Mouse (Mus musculus): ENCODE results near the gene Gm11992. TPM values are rescaled to one million over a fixed set of nuclear protein-coding genes. Genes with fewer than 3 reads are reported as not detected.

Gene Gm11992
- polyA plus RNA-seq (2014; fragmentation: Nextera tagmentation; extraction: Ambion mirVana) = 1.5 and 2.4 TPM in 2 replicates

- peaks cover 7% of the 10 kb centered on the region; the same call in 1 of the 2 replicates for H3K4me1 ChIP-seq (ENCODE audit: control insufficient read depth, insufficient read depth, low read length)
- peak within 1 kb of the TSS; percentile 54 for H3K9ac ChIP-seq (ENCODE audit: low read depth, low read length)
- ATAC-seq (ENCODE audit: low read depth) (peak; percentile 100), DNase-seq (ENCODE audit: low spot score) (peak; percentile 96)
- WGBS = 3% methylated on average over 21 of the region's 21 CpGs
- H3K4me3 ChIP-seq (ENCODE audit: low read depth, low read length) = peak within 1 kb of the TSS; percentile 50
- H3K27ac ChIP-seq (replicated peaks; ENCODE audit: low read depth, low read length) = no peak within 1 kb of the TSS
- no peaks in the 10 kb centered on the region for H3K9me3 ChIP-seq (ENCODE audit: control insufficient read depth, low read length)
- H3K4me2 ChIP-seq (ENCODE audit: low read depth, low read length) = peak within 1 kb of the TSS; percentile 97
- H3K27me3 ChIP-seq (replicated peaks; ENCODE audit: control insufficient read depth, insufficient read depth, low read length) = peaks cover 23% of the 10 kb centered on the region
- H3K36me3 ChIP-seq (ENCODE audit: control insufficient read depth, insufficient read depth, low read length) = no peaks in the 10 kb centered on the region
These were observed at the start of gene Gm11992 for GRCm38 (mm10) chr11:9048011-9048702. Gene Gm11992, plus strand, starts transcription at chr11:9048594.

GRCm38 (mm10) chr11:9008761-9009160, 39.6 kb upstream of the Gm11992 start:
- 93% methylated on average over 5 of the region's 5 CpGs for WGBS
- no peak for ATAC-seq (ENCODE audit: low read depth)
- DNase-seq (ENCODE audit: low spot score) = no peak

GRCm38 (mm10) chr11:9010416-9010815, 38.0 kb upstream of the Gm11992 start:
- ATAC-seq (ENCODE audit: low read depth) (peak; percentile 72), DNase-seq (ENCODE audit: low spot score) (peak; percentile 72)
- Histone ChIP-seq H3K36me3 (ENCODE audit: control insufficient read depth, insufficient read depth, low read length) (peaks cover 23% of the 10 kb centered on the region), H3K4me2 (ENCODE audit: low read depth, low read length) (peak overlapping the region; percentile 85), H3K9ac (ENCODE audit: low read depth, low read length) (peak overlapping the region; percentile 89), H3K4me3 (ENCODE audit: low read depth, low read length) (peak overlapping the region; percentile 73), H3K27me3 (replicated peaks; ENCODE audit: control insufficient read depth, insufficient read depth, low read length) (no peaks in the 10 kb centered on the region), H3K27ac (replicated peaks; ENCODE audit: low read depth, low read length) (peak overlapping the region; percentile 93), H3K4me1 (ENCODE audit: control insufficient read depth, insufficient read depth, low read length) (peaks cover 8% of the 10 kb centered on the region), H3K9me3 (ENCODE audit: control insufficient read depth, low read length) (no peaks in the 10 kb centered on the region)
- WGBS = under 1% methylated on average over 7 of the region's 7 CpGs

More at GRCm38 (mm10) chr11:9008761-9009160, 39.6 kb upstream of the Gm11992 start:
- peaks cover 8% of the 10 kb centered on the region for H3K4me1 ChIP-seq (ENCODE audit: control insufficient read depth, insufficient read depth, low read length)
- H3K4me3 ChIP-seq (ENCODE audit: low read depth, low read length) = no peak overlapping the region
- H3K36me3 ChIP-seq (ENCODE audit: control insufficient read depth, insufficient read depth, low read length) = peaks cover 39% of the 10 kb centered on the region
- H3K9me3 ChIP-seq (ENCODE audit: control insufficient read depth, low read length) = no peaks in the 10 kb centered on the region
- H3K27me3 ChIP-seq (replicated peaks; ENCODE audit: control insufficient read depth, insufficient read depth, low read length) = no peaks in the 10 kb centered on the region
- no peak overlapping the region for H3K27ac ChIP-seq (replicated peaks; ENCODE audit: low read depth, low read length)
- H3K4me2 ChIP-seq (ENCODE audit: low read depth, low read length) = no peak overlapping the region
- no peak overlapping the region for H3K9ac ChIP-seq (ENCODE audit: low read depth, low read length)

- Histone ChIP-seq H3K9me3 (ENCODE audit: control insufficient read depth, low read length) (no peaks in the 10 kb centered on the region), H3K36me3 (ENCODE audit: control insufficient read depth, insufficient read depth, low read length) (peaks cover 19% of the 10 kb centered on the region; the same call in 1 of the 2 replicates), H3K27me3 (replicated peaks; ENCODE audit: control insufficient read depth, insufficient read depth, low read length) (no peaks in the 10 kb centered on the region), H3K9ac (ENCODE audit: low read depth, low read length) (peak within 1 kb of the TSS; percentile 89), H3K4me1 (ENCODE audit: control insufficient read depth, insufficient read depth, low read length) (peaks cover 8% of the 10 kb centered on the region), H3K4me3 (ENCODE audit: low read depth, low read length) (peak within 1 kb of the TSS; percentile 73), H3K4me2 (ENCODE audit: low read depth, low read length) (peak within 1 kb of the TSS; percentile 85), H3K27ac (replicated peaks; ENCODE audit: low read depth, low read length) (peak within 1 kb of the TSS; percentile 93)
- WGBS = 0% methylated on average over 43 of the region's 43 CpGs
- ATAC-seq (ENCODE audit: low read depth) (peak; percentile 95), DNase-seq (ENCODE audit: low spot score) (peak; percentile 91)
These were observed 37.5 kb upstream of the Gm11992 start, which contains the start of gene Hus1 for GRCm38 (mm10) chr11:9010853-9011339. Gene Hus1, minus strand, starts transcription at chr11:9011191.

- peak; percentile 27; the same call in 1 of the 2 replicates for ATAC-seq (ENCODE audit: low read depth)
These were observed 37.0 kb upstream of the Gm11992 start for GRCm38 (mm10) chr11:9011348-9011747.

GRCm38 (mm10) chr11:9014740-9015139, 33.7 kb upstream of the Gm11992 start:
- H3K27ac ChIP-seq (replicated peaks; ENCODE audit: low read depth, low read length) = no peak overlapping the region
- 84% methylated on average over 3 of the region's 3 CpGs for WGBS
- no peaks in the 10 kb centered on the region for H3K27me3 ChIP-seq (replicated peaks; ENCODE audit: control insufficient read depth, insufficient read depth, low read length)
- no peak for DNase-seq (ENCODE audit: low spot score)
- no peaks in the 10 kb centered on the region for H3K36me3 ChIP-seq (ENCODE audit: control insufficient read depth, insufficient read depth, low read length)
- no peak for ATAC-seq (ENCODE audit: low read depth)
- H3K9me3 ChIP-seq (ENCODE audit: control insufficient read depth, low read length) = no peaks in the 10 kb centered on the region
- no peak overlapping the region for H3K9ac ChIP-seq (ENCODE audit: low read depth, low read length)
- no peak overlapping the region for H3K4me2 ChIP-seq (ENCODE audit: low read depth, low read length)
- no peak overlapping the region for H3K4me3 ChIP-seq (ENCODE audit: low read depth, low read length)
- peaks cover 6% of the 10 kb centered on the region for H3K4me1 ChIP-seq (ENCODE audit: control insufficient read depth, insufficient read depth, low read length)

More at GRCm38 (mm10) chr11:9011348-9011747, 37.0 kb upstream of the Gm11992 start:
- H3K27ac ChIP-seq (replicated peaks; ENCODE audit: low read depth, low read length) = peak overlapping the region; percentile 93
- DNase-seq (ENCODE audit: low spot score) = peak; percentile 36
- no peaks in the 10 kb centered on the region for H3K9me3 ChIP-seq (ENCODE audit: control insufficient read depth, low read length)
- no peaks in the 10 kb centered on the region for H3K27me3 ChIP-seq (replicated peaks; ENCODE audit: control insufficient read depth, insufficient read depth, low read length)
- 3% methylated on average over 3 of the region's 3 CpGs for WGBS
- peaks cover 8% of the 10 kb centered on the region for H3K4me1 ChIP-seq (ENCODE audit: control insufficient read depth, insufficient read depth, low read length)
- H3K36me3 ChIP-seq (ENCODE audit: control insufficient read depth, insufficient read depth, low read length) = peaks cover 15% of the 10 kb centered on the region; the same call in 1 of the 2 replicates
- H3K4me2 ChIP-seq (ENCODE audit: low read depth, low read length) = peak overlapping the region; percentile 85
- H3K9ac ChIP-seq (ENCODE audit: low read depth, low read length) = peak overlapping the region; percentile 89
- peak overlapping the region; percentile 73 for H3K4me3 ChIP-seq (ENCODE audit: low read depth, low read length)

- no peak for ATAC-seq (ENCODE audit: low read depth)
- WGBS = 65% methylated on average over 6 of the region's 6 CpGs
These were observed 29.7 kb upstream of the Gm11992 start for GRCm38 (mm10) chr11:9018491-9019267.

GRCm38 (mm10) chr11:9020207-9020606, 28.2 kb upstream of the Gm11992 start:
- DNase-seq (ENCODE audit: low spot score) = no peak
- WGBS = 88% methylated on average over 5 of the region's 5 CpGs
- Histone ChIP-seq H3K9ac (ENCODE audit: low read depth, low read length) (no peak overlapping the region), H3K4me3 (ENCODE audit: low read depth, low read length) (no peak overlapping the region), H3K36me3 (ENCODE audit: control insufficient read depth, insufficient read depth, low read length) (no peaks in the 10 kb centered on the region), H3K4me1 (ENCODE audit: control insufficient read depth, insufficient read depth, low read length) (no peaks in the 10 kb centered on the region), H3K27me3 (replicated peaks; ENCODE audit: control insufficient read depth, insufficient read depth, low read length) (no peaks in the 10 kb centered on the region), H3K9me3 (ENCODE audit: control insufficient read depth, low read length) (no peaks in the 10 kb centered on the region), H3K4me2 (ENCODE audit: low read depth, low read length) (no peak overlapping the region), H3K27ac (replicated peaks; ENCODE audit: low read depth, low read length) (no peak overlapping the region)
- no peak for ATAC-seq (ENCODE audit: low read depth)

More at GRCm38 (mm10) chr11:9018491-9019267, 29.7 kb upstream of the Gm11992 start:
- Histone ChIP-seq H3K9ac (ENCODE audit: low read depth, low read length) (no peak overlapping the region), H3K4me3 (ENCODE audit: low read depth, low read length) (no peak overlapping the region), H3K36me3 (ENCODE audit: control insufficient read depth, insufficient read depth, low read length) (no peaks in the 10 kb centered on the region), H3K27me3 (replicated peaks; ENCODE audit: control insufficient read depth, insufficient read depth, low read length) (no peaks in the 10 kb centered on the region), H3K4me2 (ENCODE audit: low read depth, low read length) (no peak overlapping the region), H3K4me1 (ENCODE audit: control insufficient read depth, insufficient read depth, low read length) (no peaks in the 10 kb centered on the region), H3K27ac (replicated peaks; ENCODE audit: low read depth, low read length) (no peak overlapping the region), H3K9me3 (ENCODE audit: control insufficient read depth, low read length) (no peaks in the 10 kb centered on the region)
- DNase-seq (ENCODE audit: low spot score) = peak; percentile 13
